8 mouse cellular contexts compared by ENCODE assay signal in genomic region chr11:97883918-97884600, GRCm38 (mm10). TPM values are rescaled to one million over a fixed set of nuclear protein-coding genes. Genes with fewer than 3 reads are reported as not detected.
DNase-seq lines count a peak whose midpoint lies in the region; ATAC-seq lines count a peak whose summit lies in the region.

Gene Fbxo47, minus strand, starts transcription at chr11:97884154.

- H3K9ac ChIP-seq in hindbrain, embryonic 12.5 days, result peak within 1 kb of the TSS; percentile 54

- H3K4me1 ChIP-seq in hindbrain, embryonic 12.5 days, result no peaks in the 10 kb centered on the region

- H3K27me3 ChIP-seq in hindbrain, embryonic 12.5 days, result no peaks in the 10 kb centered on the region

- peak within 1 kb of the TSS; percentile 85 for H3K27ac ChIP-seq in hindbrain, embryonic 12.5 days

- peak; percentile 99 for DNase-seq in NIH3T3 (ENCODE audit: low read depth)
- DNase-seq in cerebellum, postnatal 10 days, result peak; percentile 98
- peak; percentile 95 to 96 for DNase-seq in frontal cortex, postnatal 10 days (ENCODE audit: low spot score in 2 of 2)
- peak; percentile 96 to 97 for DNase-seq in layer of hippocampus, postnatal 14 days (ENCODE audit: low spot score in 2 of 2)
- peak; percentile 97 for DNase-seq in lung, postnatal 14 days
- DNase-seq in retina, adult 2 months (ENCODE audit: low read depth, low spot score), result peak; percentile 93
- DNase-seq in thymus, postnatal 36 days, result peak; percentile 96 to 97

- H3K36me3 ChIP-seq in hindbrain, embryonic 12.5 days, result no peaks in the 10 kb centered on the region

- no peaks in the 10 kb centered on the region for H3K9me3 ChIP-seq in hindbrain, embryonic 12.5 days (replicated peaks)

- peak; percentile 97 for ATAC-seq in hindbrain, embryonic 12.5 days (ENCODE audit: low FRiP score)

- peak within 1 kb of the TSS; percentile 62 for H3K4me2 ChIP-seq in hindbrain, embryonic 12.5 days (replicated peaks)

- peak within 1 kb of the TSS; percentile 56 for H3K4me3 ChIP-seq in hindbrain, embryonic 12.5 days

- WGBS in hindbrain, embryonic 12.5 days, result under 1% methylated on average over 37 of the region's 37 CpGs

RNA-seq across cellular contexts. Expression of gene Fbxo47, which starts in this region (rescaled TPM):
- 0.65 and 0.82 TPM in 2 replicates for polyA plus RNA-seq in hindbrain, embryonic 12.5 days (2016; fragmentation: Nextera tagmentation; extraction: Ambion mirVana)
- total RNA-seq in layer of hippocampus, postnatal 14 days (2021), result under 1 TPM; 0.41 to 0.50 TPM

Comparison
In these comparisons a context has a peak if more than half of its experiments do, and no peak if none do; other contexts are left out.
1. Peak in every context shown above with its lines: DNase-seq, ATAC-seq, H3K4me3 ChIP-seq and H3K27ac ChIP-seq.
2. Peak in ATAC-seq, H3K4me3 ChIP-seq, H3K27ac ChIP-seq, H3K9ac ChIP-seq and H3K4me2 ChIP-seq in hindbrain, embryonic 12.5 days; RNA of the gene not detected or under 1 TPM.
3. Peak in DNase-seq in layer of hippocampus, postnatal 14 days; RNA of the gene not detected or under 1 TPM.